Mouse (Mus musculus) liver, embryonic 11.5 days (tissue): ENCODE measurements around the gene Tacr2. TPM values are rescaled to one million over a fixed set of nuclear protein-coding genes. Genes with fewer than 3 reads are reported as not detected.

Experiments
- ATAC-seq: fragments of 200-750 bp; cut with Nextera tagmentation; replicated peaks from 2 replicates; pipeline ENCODE4 v1.8.0; 2017; ENCODE audit warnings: moderate number of reproducible peaks, mild to moderate bottlenecking, moderate TSS enrichment, moderate library complexity; ENCODE audit not compliant: low FRiP score
- DNase-seq: peaks from one replicate; pipeline ENCODE4 v3.0.0-alpha.2; 2017; ENCODE audit warnings: low spot score
- H3K27ac ChIP-seq: fragments of 300-500 bp; sonication (generic); 2 replicates; pipeline ENCODE4 v1.5.1; 2014; ENCODE audit warnings: mild to moderate bottlenecking, low read depth, low read length, control low read depth
- H3K27me3 ChIP-seq: fragments of 300-500 bp; sonication (generic); replicated peaks from 2 replicates; pipeline ENCODE4 v1.6.1; 2014; ENCODE audit warnings: low read length, mixed read lengths; ENCODE audit not compliant: control insufficient read depth, insufficient read depth
- H3K36me3 ChIP-seq: fragments of 300-500 bp; sonication (generic); 2 replicates; pipeline ENCODE4 v1.6.1; 2014; ENCODE audit warnings: mild to moderate bottlenecking, low read length, moderate library complexity, mixed read lengths; ENCODE audit not compliant: control insufficient read depth, insufficient read depth
- H3K4me1 ChIP-seq: fragments of 300-500 bp; sonication (generic); replicated peaks from 2 replicates; pipeline ENCODE4 v1.6.1; 2014; ENCODE audit warnings: low read length, mixed read lengths; ENCODE audit not compliant: control insufficient read depth, insufficient read depth
- H3K4me2 ChIP-seq: fragments of 300-500 bp; sonication (generic); 2 replicates; pipeline ENCODE4 v1.6.1; 2014; ENCODE audit warnings: mild to moderate bottlenecking, control low read depth, moderate library complexity
- H3K4me3 ChIP-seq: fragments of 300-500 bp; sonication (generic); 2 replicates; pipeline ENCODE4 v1.5.1; 2014; ENCODE audit warnings: low read depth, low read length, control low read depth
- H3K9ac ChIP-seq: fragments of 300-500 bp; sonication (generic); 2 replicates; pipeline ENCODE4 v1.6.1; 2014; ENCODE audit warnings: low read depth, low read length, control low read depth
- H3K9me3 ChIP-seq: fragments of 300-500 bp; sonication (generic); 2 replicates; pipeline ENCODE4 v1.6.1; 2016; ENCODE audit warnings: low read length, inconsistent platforms, mixed read lengths; ENCODE audit not compliant: control insufficient read depth
- WGBS: fragments of 180-500 bp; shearing (Covaris S2); extraction: QIAGEN DNeasy Blood & Tissue Kit; methylation state at CpG from one replicate; pipeline ENCODE4 v1.1.7; 2014; 5-methylcytosine and 5-hydroxymethylcytosine counted together
- polyA plus RNA-seq: library from polyadenylated mRNA; unstranded; fragments of >200 nt; fragmentation: Nextera tagmentation; extraction: Ambion mirVana; gene quantifications from 2 replicates; pipeline ENCODE4 v1.2.1, GENCODE M21; 2014

Tacr2 gene
- not detected in 2 replicates for polyA plus RNA-seq

DNA sequence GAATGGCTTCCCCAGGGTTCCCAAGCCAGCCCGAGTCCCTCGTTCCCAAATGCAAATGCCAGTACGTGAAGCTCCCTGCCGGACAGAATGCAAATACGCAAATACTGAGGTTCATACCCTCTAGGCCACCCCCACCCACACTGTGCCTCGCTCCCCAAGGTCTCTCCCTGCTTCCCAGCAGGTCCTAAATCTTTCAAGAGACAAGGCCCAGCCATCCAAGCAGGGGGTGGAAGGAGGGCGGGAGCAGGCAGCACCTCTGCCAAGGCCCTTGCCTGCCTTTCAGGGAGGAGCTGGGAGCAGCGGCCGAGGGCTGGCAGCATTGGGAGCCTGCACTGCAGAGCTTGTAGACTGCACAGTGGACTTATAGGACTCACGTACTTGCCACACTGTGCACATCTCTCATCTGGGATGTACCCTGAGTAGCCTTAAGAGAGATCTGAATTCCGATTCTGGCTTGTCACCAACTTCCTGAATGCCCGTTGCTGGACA is at the start of gene Tacr2:
Gene Tacr2 (plus strand): TSS at position 439 of the 489 bp plus-strand sequence.
- Histone ChIP-seq H3K9me3 (no peaks in the 10 kb centered on the region), H3K27ac (no peak within 1 kb of the TSS), H3K4me1 (peaks cover 5% of the 10 kb centered on the region), H3K4me2 (no peak within 1 kb of the TSS), H3K9ac (no peak within 1 kb of the TSS), H3K4me3 (no peak within 1 kb of the TSS), H3K36me3 (no peaks in the 10 kb centered on the region), H3K27me3 (peaks cover 7% of the 10 kb centered on the region; the same call in 1 of the 2 replicates)
- no peak for DNase-seq
- WGBS = 57% methylated on average over 12 of the region's 12 CpGs
- ATAC-seq = no peak

GRCm38 (mm10) chr10:62202574-62202973 is 49.7 kb upstream of the Tacr2 start:
- no peaks in the 10 kb centered on the region; the same call in 1 of the 2 replicates for H3K9me3 ChIP-seq
- H3K36me3 ChIP-seq = no peaks in the 10 kb centered on the region
- no peak overlapping the region for H3K27ac ChIP-seq
- ATAC-seq (no peak), DNase-seq (no peak)
- H3K4me2 ChIP-seq = no peak overlapping the region
- H3K9ac ChIP-seq = no peak overlapping the region
- no peak overlapping the region for H3K4me3 ChIP-seq
- H3K4me1 ChIP-seq = no peaks in the 10 kb centered on the region
- 82% methylated on average over 6 of the region's 6 CpGs for WGBS
- no peaks in the 10 kb centered on the region; the same call in 1 of the 2 replicates for H3K27me3 ChIP-seq

DNA sequence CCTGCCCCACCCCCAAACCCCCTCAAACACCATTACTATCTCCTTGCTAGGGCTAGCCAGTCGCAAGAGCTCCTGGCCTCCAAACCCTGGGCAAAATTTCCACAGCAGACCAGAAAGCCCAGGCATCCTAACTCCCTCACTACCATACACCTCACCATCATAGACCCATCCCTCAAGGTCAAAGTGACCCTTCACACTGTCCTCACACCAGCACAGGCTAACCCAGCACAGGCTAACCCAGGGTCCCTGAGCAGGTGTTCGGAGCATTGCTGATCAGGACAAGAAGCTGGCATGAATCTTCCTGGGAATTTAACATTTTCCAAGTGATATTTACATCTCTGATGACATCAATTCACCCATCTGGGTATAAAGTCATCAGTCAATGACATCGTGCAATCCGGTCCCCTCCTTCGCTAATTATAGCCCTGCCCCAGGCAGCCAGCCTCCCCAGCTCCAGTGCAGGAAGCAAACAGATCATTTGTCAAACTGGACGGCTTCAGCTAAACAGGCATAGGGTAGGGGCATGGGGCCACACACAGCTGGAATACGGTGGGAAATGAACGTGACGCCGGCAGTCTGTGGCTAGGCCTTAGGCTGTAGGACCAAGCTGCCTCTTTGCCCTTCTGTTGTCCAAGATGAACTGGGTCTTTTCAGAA is 43.9 kb upstream of the Tacr2 start:
- Histone ChIP-seq H3K27me3 (no peaks in the 10 kb centered on the region; the same call in 1 of the 2 replicates), H3K9ac (no peak overlapping the region), H3K4me3 (no peak overlapping the region), H3K9me3 (no peaks in the 10 kb centered on the region; the same call in 1 of the 2 replicates), H3K4me2 (no peak overlapping the region), H3K27ac (no peak overlapping the region), H3K4me1 (peaks cover 13% of the 10 kb centered on the region; the same call in 1 of the 2 replicates), H3K36me3 (no peaks in the 10 kb centered on the region)
- WGBS = 53% methylated on average over 10 of the region's 10 CpGs
- ATAC-seq (no peak), DNase-seq (no peak)

DNA sequence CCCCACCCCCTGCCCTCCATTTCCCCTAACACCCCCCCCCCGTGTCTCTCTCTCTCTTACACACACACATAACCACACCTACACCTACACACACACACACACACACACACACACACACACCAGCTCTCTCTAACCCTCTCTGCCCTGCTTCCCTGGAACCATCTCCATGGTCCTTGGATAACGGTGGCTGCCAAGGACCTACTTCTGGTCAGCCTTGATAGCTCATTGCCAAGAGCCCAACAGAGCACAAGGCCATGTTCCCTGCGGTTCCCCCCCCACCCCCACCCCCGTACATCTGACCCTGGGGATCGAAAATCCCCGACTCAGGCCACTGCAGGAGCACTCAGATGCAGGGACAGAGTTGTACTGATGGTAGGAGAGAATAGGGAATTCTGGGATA is 40.9 kb upstream of the Tacr2 start:
- Histone ChIP-seq H3K4me3 (no peak overlapping the region), H3K4me1 (peaks cover 25% of the 10 kb centered on the region), H3K27me3 (no peaks in the 10 kb centered on the region), H3K9me3 (no peaks in the 10 kb centered on the region; the same call in 1 of the 2 replicates), H3K36me3 (no peaks in the 10 kb centered on the region), H3K4me2 (no peak overlapping the region), H3K27ac (no peak overlapping the region), H3K9ac (no peak overlapping the region)
- ATAC-seq (no peak), DNase-seq (no peak)
- 79% methylated on average over 6 of the region's 6 CpGs for WGBS

DNA sequence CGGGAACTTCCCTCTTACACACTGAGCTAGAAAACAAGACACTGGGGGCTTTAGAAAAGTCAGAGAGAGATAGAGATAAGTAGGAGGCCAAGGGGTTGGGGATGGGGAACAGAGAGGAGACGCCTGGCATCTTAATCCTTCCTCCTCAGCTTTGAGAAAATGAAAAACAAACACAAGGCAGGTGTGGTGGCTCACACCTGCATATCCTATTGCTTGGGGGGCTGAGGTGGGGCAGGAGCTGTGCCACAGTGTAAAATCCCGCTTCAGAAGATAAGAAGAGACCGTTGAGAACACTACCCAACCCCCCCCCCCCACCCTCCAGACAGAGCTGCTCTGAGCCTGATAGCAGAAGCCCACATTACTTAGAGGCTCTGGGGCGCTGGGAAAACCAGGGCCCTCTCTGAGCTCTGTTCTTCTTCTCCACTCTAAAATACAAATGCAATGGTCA is 37.0 kb upstream of the Tacr2 start:
- peak overlapping the region; percentile 64 for H3K4me2 ChIP-seq
- no peaks in the 10 kb centered on the region for H3K9me3 ChIP-seq
- ATAC-seq = peak; percentile 90
- H3K36me3 ChIP-seq = no peaks in the 10 kb centered on the region
- H3K9ac ChIP-seq = peak overlapping the region; percentile 81
- H3K4me1 ChIP-seq = peaks cover 47% of the 10 kb centered on the region
- H3K27ac ChIP-seq = peak overlapping the region; percentile 98
- WGBS = 15% methylated on average over 5 of the region's 5 CpGs
- peak; percentile 40 for DNase-seq
- no peaks in the 10 kb centered on the region for H3K27me3 ChIP-seq
- H3K4me3 ChIP-seq = peak overlapping the region; percentile 48

- no peak for DNase-seq
- peaks cover 47% of the 10 kb centered on the region for H3K4me1 ChIP-seq
- ATAC-seq = peak; percentile 46
- peak overlapping the region; percentile 48 for H3K4me3 ChIP-seq
- peak overlapping the region; percentile 64 for H3K4me2 ChIP-seq
- H3K36me3 ChIP-seq = no peaks in the 10 kb centered on the region
- no peaks in the 10 kb centered on the region for H3K27me3 ChIP-seq
- peak overlapping the region; percentile 81 for H3K9ac ChIP-seq
- WGBS = 63% methylated on average over 8 of the region's 8 CpGs
- peak overlapping the region; percentile 98 for H3K27ac ChIP-seq
- H3K9me3 ChIP-seq = no peaks in the 10 kb centered on the region
These were observed 36.6 kb upstream of the Tacr2 start for GRCm38 (mm10) chr10:62215633-62216032.

DNA sequence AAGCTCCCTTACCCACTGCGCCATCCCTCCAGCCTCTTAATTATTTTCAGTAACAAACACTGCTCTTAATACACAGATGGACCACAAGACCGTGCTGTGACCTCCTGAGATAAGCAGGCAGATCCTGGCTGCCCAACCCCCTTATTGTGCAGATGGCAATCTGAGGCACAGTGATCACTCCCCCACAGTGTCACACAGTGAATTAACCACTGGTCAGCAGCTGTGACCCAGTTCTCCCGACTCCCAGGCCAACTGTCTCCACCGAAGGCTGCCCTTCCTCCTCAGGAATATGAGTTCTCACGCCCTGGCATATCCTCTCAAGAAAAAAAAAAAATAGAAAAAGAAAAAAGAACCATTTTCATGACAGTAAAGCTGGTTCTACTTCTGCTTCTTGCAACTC is 35.6 kb upstream of the Tacr2 start:
- ATAC-seq (peak; percentile 84), DNase-seq (peak; percentile 55)
- Histone ChIP-seq H3K27ac (peak overlapping the region; percentile 98), H3K27me3 (no peaks in the 10 kb centered on the region), H3K4me3 (no peak overlapping the region; the same call in 1 of the 2 replicates), H3K9me3 (no peaks in the 10 kb centered on the region), H3K9ac (peak overlapping the region; percentile 81), H3K4me1 (peaks cover 48% of the 10 kb centered on the region), H3K4me2 (peak overlapping the region; percentile 64), H3K36me3 (no peaks in the 10 kb centered on the region)
- WGBS = 23% methylated on average over 5 of the region's 5 CpGs

DNA sequence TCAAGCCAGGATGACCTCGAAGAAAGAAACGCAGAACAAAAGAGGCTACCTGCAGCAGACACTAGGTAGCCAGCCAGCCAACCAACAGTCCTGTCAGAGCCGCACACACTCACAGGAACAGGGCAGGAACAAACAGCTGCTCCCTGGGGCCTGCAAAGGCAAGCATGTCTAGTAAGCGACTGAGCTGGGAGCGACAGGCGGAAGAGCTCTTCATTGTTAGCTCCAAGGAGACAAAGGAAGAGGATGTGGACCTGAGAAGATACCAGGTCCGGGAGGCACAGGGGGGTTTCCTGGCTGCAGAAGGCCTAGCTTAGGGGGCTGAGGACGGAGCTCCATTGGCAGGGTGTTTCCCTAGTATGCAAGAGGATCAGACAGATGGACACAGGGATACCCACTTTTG is 35.0 kb upstream of the Tacr2 start:
- Histone ChIP-seq H3K9ac (peak overlapping the region; percentile 2), H3K36me3 (no peaks in the 10 kb centered on the region), H3K9me3 (no peaks in the 10 kb centered on the region), H3K4me3 (no peak overlapping the region), H3K27ac (peak overlapping the region; percentile 98), H3K4me1 (peaks cover 52% of the 10 kb centered on the region), H3K4me2 (peak overlapping the region; percentile 64), H3K27me3 (no peaks in the 10 kb centered on the region)
- DNase-seq (no peak), ATAC-seq (no peak)
- WGBS = 42% methylated on average over 8 of the region's 8 CpGs
